Mouse (Mus musculus): ENCODE measurements around the gene Map3k14. TPM values are rescaled to one million over a fixed set of nuclear protein-coding genes. Genes with fewer than 3 reads are reported as not detected.
A peak's percentile ranks its signal among the peaks of the same experiment; 100 is the strongest.

Map3k14 gene
- total RNA-seq, 2 experiments from 2014 or later = 2.5 to 3.0 TPM

- peak; percentile 70 to 88 for DNase-seq
These were observed 91.4 kb downstream of the Map3k14 start for GRCm38 (mm10) chr11:103175688-103176442.

GRCm38 (mm10) chr11:103174891-103175391 is 92.3 kb downstream of the Map3k14 start:
- DNase-seq = peak; percentile 51 to 81

- DNase-seq = peak in 1 of 2 experiments; percentile 29
These were observed 92.8 kb downstream of the Map3k14 start for GRCm38 (mm10) chr11:103174411-103174832.

DNA sequence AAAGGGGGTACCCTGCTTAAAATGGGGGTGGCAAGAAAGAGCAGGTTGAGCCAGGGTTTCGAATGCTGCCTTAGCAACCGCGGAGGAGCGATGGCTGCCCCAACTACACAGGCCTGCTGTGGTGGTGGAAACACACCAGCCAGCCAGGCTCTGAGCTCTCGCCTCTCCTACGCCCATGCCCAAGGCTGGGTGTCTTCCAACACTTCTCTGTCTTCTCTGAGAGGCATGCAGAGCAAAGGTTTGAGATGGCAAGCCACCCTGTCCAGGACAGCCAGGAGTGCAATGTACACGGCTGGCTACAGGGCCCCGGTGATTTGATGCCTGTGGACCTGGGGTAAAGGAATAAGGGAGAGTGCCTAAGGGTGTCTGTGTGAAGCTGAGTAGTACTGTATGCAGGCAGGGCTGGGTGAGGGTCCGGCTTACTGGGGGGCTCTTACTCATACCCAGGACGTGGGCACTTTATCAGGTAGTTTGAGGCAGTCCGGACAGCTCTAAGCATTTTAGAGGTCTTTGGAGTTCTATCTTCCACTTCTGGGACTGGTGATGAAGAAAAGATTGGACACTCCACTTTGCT is 93.4 kb downstream of the Map3k14 start:
- DNase-seq = peak in 1 of 2 experiments; percentile 18

- DNase-seq = no peak
These were observed 94.1 kb downstream of the Map3k14 start for GRCm38 (mm10) chr11:103173041-103173770.

- DNase-seq = no peak
These were observed 94.8 kb downstream of the Map3k14 start for GRCm38 (mm10) chr11:103172392-103173040.

DNA sequence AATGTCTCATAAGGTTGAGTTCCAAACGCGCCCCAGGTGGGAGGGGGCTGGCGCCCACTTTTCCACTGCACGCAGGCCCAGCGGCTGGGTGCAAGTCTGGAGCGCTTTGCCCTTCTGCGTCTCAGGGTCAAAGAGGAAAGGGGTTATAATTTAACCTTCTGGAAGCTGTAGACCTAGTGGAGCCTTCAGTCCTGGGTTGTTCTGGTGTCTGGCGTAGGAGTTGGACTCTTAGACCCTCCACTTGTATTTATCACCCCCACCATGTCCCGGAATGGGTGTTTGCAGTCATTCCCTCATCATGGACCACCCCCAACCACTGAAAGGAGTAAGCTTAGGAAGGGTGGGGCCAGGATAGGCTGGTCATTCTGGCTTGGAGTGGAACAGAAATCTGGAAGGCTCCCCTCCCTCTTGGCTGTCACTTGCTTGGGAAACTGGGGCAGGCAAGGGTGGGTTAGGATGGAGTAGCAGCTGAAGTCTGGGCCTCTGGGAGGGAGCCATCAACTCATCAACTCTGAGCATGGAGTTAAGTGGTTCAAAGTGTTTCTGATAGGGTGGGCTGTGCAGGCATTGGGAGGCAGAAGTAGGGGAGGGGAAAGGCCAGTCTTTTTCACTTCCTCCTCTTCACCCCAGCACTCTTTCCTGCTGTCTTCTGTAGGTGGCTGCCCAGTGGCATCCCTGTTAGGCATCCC is 95.4 kb downstream of the Map3k14 start:
- peak; percentile 62 to 73 for DNase-seq

DNA sequence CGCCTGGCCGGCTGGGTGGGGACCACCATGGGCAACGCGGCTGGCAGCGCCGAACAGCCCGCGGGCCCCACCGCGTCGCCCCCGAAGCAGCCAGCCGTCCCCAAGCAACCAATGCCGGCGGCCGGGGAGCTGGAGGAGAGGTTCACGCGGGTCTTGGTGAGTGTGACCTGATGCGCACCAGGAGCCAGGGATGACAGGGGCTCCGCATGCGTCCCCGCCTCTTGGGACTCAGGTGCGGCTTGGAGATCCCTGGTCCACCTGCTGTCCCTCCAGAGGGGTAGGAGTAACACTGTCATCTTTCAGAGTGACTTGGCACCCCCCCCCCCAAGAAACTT is 96.0 kb downstream of the Map3k14 start:
- DNase-seq = peak in 1 of 2 experiments; percentile 55

DNA sequence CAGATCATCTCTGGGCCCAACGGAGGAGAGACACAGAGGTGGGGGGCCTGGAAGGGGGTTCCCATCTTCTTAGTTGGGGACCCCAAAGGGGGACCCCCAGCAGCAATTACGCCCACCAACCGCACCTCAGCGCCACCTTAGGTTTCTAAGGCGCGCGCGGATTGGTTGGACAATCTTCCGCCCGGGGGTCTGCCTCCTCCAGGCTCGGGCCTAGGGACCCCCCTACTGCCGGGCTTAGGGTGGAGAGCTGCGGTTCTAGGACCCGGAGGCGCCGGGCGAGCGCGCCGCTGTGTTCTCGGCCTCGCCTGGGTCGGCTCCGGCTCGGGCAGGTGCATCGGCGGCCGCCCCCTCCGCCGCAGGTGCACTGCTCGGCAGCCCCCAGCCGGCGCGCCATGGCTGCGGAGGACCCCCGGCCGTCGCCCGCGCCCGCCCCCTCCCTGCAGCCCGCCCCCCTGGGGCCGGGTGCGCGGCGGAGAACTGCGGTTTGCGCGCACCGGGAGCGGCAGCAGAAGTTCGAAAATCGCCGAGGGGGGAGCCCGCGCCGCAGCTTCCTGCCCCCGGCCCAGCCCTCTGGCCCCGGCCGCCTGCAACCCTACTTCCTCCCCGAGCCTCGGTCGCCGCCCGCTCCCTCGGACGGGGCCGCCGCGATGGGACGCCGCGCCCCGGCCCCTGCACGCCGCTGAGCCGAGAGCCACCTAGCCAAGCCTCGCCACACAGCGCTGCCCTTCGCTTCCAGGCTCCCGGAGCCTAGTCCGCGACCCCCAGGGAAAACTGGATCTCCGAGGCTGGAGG is 96.6 kb downstream of the Map3k14 start, which contains the start of gene Fmnl1:
Fmnl1 (plus strand) TSS at position 614 of the 792 bp plus-strand sequence.
- DNase-seq = peak; percentile 37 to 77

GRCm38 (mm10) chr11:103170111-103170493 is 97.2 kb downstream of the Map3k14 start:
- DNase-seq = no peak

Other genes starting within 250 kb of the Map3k14 start
- 10 to 100 TPM; 67.5 to 74.8 TPM for gene Nmt1, start 239.3 kb downstream of the Map3k14 start, total RNA-seq (2021)
- 10 to 100 TPM; 60.9 to 72.9 TPM for gene Dcakd, start 239.1 kb downstream of the Map3k14 start, total RNA-seq (2021)
- gene Plcd3, start 165.8 kb downstream of the Map3k14 start, total RNA-seq (2021) = 10 to 100 TPM; 11.0 to 14.5 TPM
- gene Acbd4, start 165.8 kb downstream of the Map3k14 start, total RNA-seq (2021) = 10 to 100 TPM; 28.6 to 41.4 TPM
- gene Hexim1, start 151.2 kb downstream of the Map3k14 start, total RNA-seq (2021) = 10 to 100 TPM; 20.0 to 21.5 TPM
- gene Hexim2, start 135.0 kb downstream of the Map3k14 start, total RNA-seq (2021) = 1 to 10 TPM; 1.6 to 1.7 TPM
- gene Fmnl1, start 96.4 kb downstream of the Map3k14 start, total RNA-seq (2021) = 10 to 100 TPM; 18.1 to 20.2 TPM
- not detected for gene 1700023F06Rik, start 58.9 kb downstream of the Map3k14 start, total RNA-seq (2021)
- gene Spata32, start 49.0 kb downstream of the Map3k14 start, total RNA-seq (2021) = not detected
- gene Arhgap27, start 96.2 kb upstream of the Map3k14 start, total RNA-seq (2021) = 10 to 100 TPM; 15.3 to 20.3 TPM
- gene Plekhm1, start 145.2 kb upstream of the Map3k14 start, total RNA-seq (2021) = 10 to 100 TPM; 10.8 to 12.8 TPM
- not detected for gene Lrrc37a, start 237.1 kb upstream of the Map3k14 start, total RNA-seq (2021)

Data from heart, adult 18-20 months (tissue).